Mouse (Mus musculus): ENCODE results near the gene Gal3st4. TPM values are rescaled to one million over a fixed set of nuclear protein-coding genes. Genes with fewer than 3 reads are reported as not detected.

Gal3st4 gene
- polyA plus RNA-seq, 1 experiment from 2014 or later, result 1.8 TPM

- no peak overlapping the region for H3K27ac ChIP-seq (ENCODE audit: low read depth, low read length)
- DNase-seq (ENCODE audit: low spot score), result no peak
- peaks cover 13% of the 10 kb centered on the region for H3K4me1 ChIP-seq (ENCODE audit: control insufficient read depth, insufficient read depth, low read length)
- ATAC-seq, result no peak
- no peak overlapping the region for H3K4me3 ChIP-seq (ENCODE audit: low read depth, low read length)
- H3K36me3 ChIP-seq (ENCODE audit: control insufficient read depth, insufficient read depth, low read length), result peaks cover 39% of the 10 kb centered on the region
- no peak overlapping the region for H3K9ac ChIP-seq (ENCODE audit: low read length)
- WGBS, result 88% methylated on average over 6 of the region's 6 CpGs
- no peak overlapping the region for H3K4me2 ChIP-seq (ENCODE audit: low read length)
- H3K27me3 ChIP-seq (replicated peaks; ENCODE audit: control insufficient read depth, insufficient read depth, low read length), result no peaks in the 10 kb centered on the region; the same call in 1 of the 2 replicates
- H3K9me3 ChIP-seq (replicated peaks; ENCODE audit: control insufficient read depth, low read length), result no peaks in the 10 kb centered on the region
These were observed 14.1 kb downstream of the Gal3st4 start for GRCm38 (mm10) chr5:138258542-138258941.

GRCm38 (mm10) chr5:138258078-138258477 lies 14.6 kb downstream of the Gal3st4 start:
- Histone ChIP-seq H3K4me1 (ENCODE audit: control insufficient read depth, insufficient read depth, low read length) (peaks cover 11% of the 10 kb centered on the region), H3K27me3 (replicated peaks; ENCODE audit: control insufficient read depth, insufficient read depth, low read length) (no peaks in the 10 kb centered on the region; the same call in 1 of the 2 replicates), H3K36me3 (ENCODE audit: control insufficient read depth, insufficient read depth, low read length) (peaks cover 39% of the 10 kb centered on the region), H3K4me3 (ENCODE audit: low read depth, low read length) (no peak overlapping the region), H3K9me3 (replicated peaks; ENCODE audit: control insufficient read depth, low read length) (no peaks in the 10 kb centered on the region), H3K27ac (ENCODE audit: low read depth, low read length) (no peak overlapping the region), H3K4me2 (ENCODE audit: low read length) (no peak overlapping the region), H3K9ac (ENCODE audit: low read length) (no peak overlapping the region)
- WGBS, result 80% methylated on average over 3 of the region's 3 CpGs
- DNase-seq (ENCODE audit: low spot score), result no peak
- no peak for ATAC-seq

- H3K27ac ChIP-seq (ENCODE audit: low read depth, low read length), result no peak overlapping the region
- ATAC-seq (no peak), DNase-seq (ENCODE audit: low spot score) (no peak)
- H3K4me2 ChIP-seq (ENCODE audit: low read length), result no peak overlapping the region
- no peak overlapping the region for H3K4me3 ChIP-seq (ENCODE audit: low read depth, low read length)
- 91% methylated on average over 4 of the region's 4 CpGs for WGBS
- peaks cover 39% of the 10 kb centered on the region for H3K36me3 ChIP-seq (ENCODE audit: control insufficient read depth, insufficient read depth, low read length)
- no peaks in the 10 kb centered on the region for H3K9me3 ChIP-seq (replicated peaks; ENCODE audit: control insufficient read depth, low read length)
- no peak overlapping the region for H3K9ac ChIP-seq (ENCODE audit: low read length)
- peaks cover 8% of the 10 kb centered on the region for H3K4me1 ChIP-seq (ENCODE audit: control insufficient read depth, insufficient read depth, low read length)
- H3K27me3 ChIP-seq (replicated peaks; ENCODE audit: control insufficient read depth, insufficient read depth, low read length), result no peaks in the 10 kb centered on the region; the same call in 1 of the 2 replicates
These were observed 15.1 kb downstream of the Gal3st4 start for GRCm38 (mm10) chr5:138257585-138257978.

GRCm38 (mm10) chr5:138256966-138257584 lies 15.6 kb downstream of the Gal3st4 start:
- Histone ChIP-seq H3K27ac (ENCODE audit: low read depth, low read length) (no peak overlapping the region), H3K9me3 (replicated peaks; ENCODE audit: control insufficient read depth, low read length) (no peaks in the 10 kb centered on the region), H3K4me3 (ENCODE audit: low read depth, low read length) (no peak overlapping the region), H3K27me3 (replicated peaks; ENCODE audit: control insufficient read depth, insufficient read depth, low read length) (no peaks in the 10 kb centered on the region; the same call in 1 of the 2 replicates), H3K4me2 (ENCODE audit: low read length) (no peak overlapping the region; the same call in 1 of the 2 replicates), H3K9ac (ENCODE audit: low read length) (no peak overlapping the region), H3K4me1 (ENCODE audit: control insufficient read depth, insufficient read depth, low read length) (peaks cover 8% of the 10 kb centered on the region), H3K36me3 (ENCODE audit: control insufficient read depth, insufficient read depth, low read length) (peaks cover 39% of the 10 kb centered on the region)
- 88% methylated on average over 10 of the region's 10 CpGs for WGBS
- DNase-seq (ENCODE audit: low spot score) (no peak), ATAC-seq (no peak)

- whole genome bisulfite sequencing, result 19% methylated on average over 7 of the region's 7 CpGs
- Histone ChIP-seq H3K9ac (ENCODE audit: low read length) (peak overlapping the region; percentile 61), H3K4me1 (ENCODE audit: control insufficient read depth, insufficient read depth, low read length) (peaks cover 8% of the 10 kb centered on the region), H3K27me3 (replicated peaks; ENCODE audit: control insufficient read depth, insufficient read depth, low read length) (no peaks in the 10 kb centered on the region; the same call in 1 of the 2 replicates), H3K4me2 (ENCODE audit: low read length) (peak overlapping the region; percentile 52), H3K36me3 (ENCODE audit: control insufficient read depth, insufficient read depth, low read length) (peaks cover 29% of the 10 kb centered on the region), H3K9me3 (replicated peaks; ENCODE audit: control insufficient read depth, low read length) (no peaks in the 10 kb centered on the region), H3K4me3 (ENCODE audit: low read depth, low read length) (peak overlapping the region; percentile 63), H3K27ac (ENCODE audit: low read depth, low read length) (peak overlapping the region; percentile 63)
- no peak for ATAC-seq
- no peak for DNase-seq (ENCODE audit: low spot score)
These were observed 16.6 kb downstream of the Gal3st4 start for GRCm38 (mm10) chr5:138256094-138256467.

GRCm38 (mm10) chr5:138255353-138256093 lies 17.1 kb downstream of the Gal3st4 start, which contains the start of gene Lamtor4:
Gene Lamtor4, plus strand, starts transcription at chr5:138255482.
- ATAC-seq (peak; percentile 100), DNase-seq (ENCODE audit: low spot score) (peak; percentile 98)
- peaks cover 8% of the 10 kb centered on the region for H3K4me1 ChIP-seq (ENCODE audit: control insufficient read depth, insufficient read depth, low read length)
- H3K4me2 ChIP-seq (ENCODE audit: low read length), result peak within 1 kb of the TSS; percentile 52
- H3K4me3 ChIP-seq (ENCODE audit: low read depth, low read length), result peak within 1 kb of the TSS; percentile 63
- H3K36me3 ChIP-seq (ENCODE audit: control insufficient read depth, insufficient read depth, low read length), result peaks cover 24% of the 10 kb centered on the region
- under 1% methylated on average over 38 of the region's 38 CpGs for WGBS
- H3K27ac ChIP-seq (ENCODE audit: low read depth, low read length), result peak within 1 kb of the TSS; percentile 63
- no peaks in the 10 kb centered on the region for H3K9me3 ChIP-seq (replicated peaks; ENCODE audit: control insufficient read depth, low read length)
- H3K27me3 ChIP-seq (replicated peaks; ENCODE audit: control insufficient read depth, insufficient read depth, low read length), result no peaks in the 10 kb centered on the region; the same call in 1 of the 2 replicates
- H3K9ac ChIP-seq (ENCODE audit: low read length), result peak within 1 kb of the TSS; percentile 61

- Histone ChIP-seq H3K36me3 (ENCODE audit: control insufficient read depth, insufficient read depth, low read length) (no peaks in the 10 kb centered on the region; the same call in 1 of the 2 replicates), H3K4me3 (ENCODE audit: low read depth, low read length) (no peak overlapping the region), H3K4me1 (ENCODE audit: control insufficient read depth, insufficient read depth, low read length) (peaks cover 8% of the 10 kb centered on the region), H3K9ac (ENCODE audit: low read length) (no peak overlapping the region), H3K4me2 (ENCODE audit: low read length) (no peak overlapping the region), H3K27me3 (replicated peaks; ENCODE audit: control insufficient read depth, insufficient read depth, low read length) (no peaks in the 10 kb centered on the region; the same call in 1 of the 2 replicates), H3K27ac (ENCODE audit: low read depth, low read length) (no peak overlapping the region), H3K9me3 (replicated peaks; ENCODE audit: control insufficient read depth, low read length) (no peaks in the 10 kb centered on the region)
- no peak for ATAC-seq
- 96% methylated on average over 3 of the region's 3 CpGs for WGBS
- no peak for DNase-seq (ENCODE audit: low spot score)
These were observed 19.6 kb downstream of the Gal3st4 start for GRCm38 (mm10) chr5:138253061-138253460.

GRCm38 (mm10) chr5:138251144-138251543 lies 21.5 kb downstream of the Gal3st4 start:
- H3K4me2 ChIP-seq (ENCODE audit: low read length), result no peak overlapping the region
- no peak for ATAC-seq
- H3K36me3 ChIP-seq (ENCODE audit: control insufficient read depth, insufficient read depth, low read length), result no peaks in the 10 kb centered on the region
- WGBS, result 82% methylated on average over 12 of the region's 12 CpGs
- no peak for DNase-seq (ENCODE audit: low spot score)
- no peak overlapping the region for H3K9ac ChIP-seq (ENCODE audit: low read length)
- H3K27me3 ChIP-seq (replicated peaks; ENCODE audit: control insufficient read depth, insufficient read depth, low read length), result no peaks in the 10 kb centered on the region; the same call in 1 of the 2 replicates
- H3K27ac ChIP-seq (ENCODE audit: low read depth, low read length), result no peak overlapping the region
- H3K4me1 ChIP-seq (ENCODE audit: control insufficient read depth, insufficient read depth, low read length), result peaks cover 4% of the 10 kb centered on the region
- no peaks in the 10 kb centered on the region for H3K9me3 ChIP-seq (replicated peaks; ENCODE audit: control insufficient read depth, low read length)
- no peak overlapping the region for H3K4me3 ChIP-seq (ENCODE audit: low read depth, low read length)

- Histone ChIP-seq H3K27ac (ENCODE audit: low read depth, low read length) (no peak overlapping the region), H3K9me3 (replicated peaks; ENCODE audit: control insufficient read depth, low read length) (no peaks in the 10 kb centered on the region), H3K4me1 (ENCODE audit: control insufficient read depth, insufficient read depth, low read length) (no peaks in the 10 kb centered on the region), H3K36me3 (ENCODE audit: control insufficient read depth, insufficient read depth, low read length) (no peaks in the 10 kb centered on the region), H3K4me2 (ENCODE audit: low read length) (no peak overlapping the region), H3K27me3 (replicated peaks; ENCODE audit: control insufficient read depth, insufficient read depth, low read length) (no peaks in the 10 kb centered on the region), H3K9ac (ENCODE audit: low read length) (no peak overlapping the region), H3K4me3 (ENCODE audit: low read depth, low read length) (no peak overlapping the region)
- ATAC-seq (no peak), DNase-seq (ENCODE audit: low spot score) (no peak)
- 58% methylated on average over 2 of the region's 2 CpGs for WGBS
These were observed 31.1 kb downstream of the Gal3st4 start for GRCm38 (mm10) chr5:138241511-138241910.
